Mouse (Mus musculus) ES-Bruce4 (cell line): ENCODE measurements around the gene Slc35g2.

Experiments
- CTCF ChIP-seq: IDR thresholded peaks from one replicate; pipeline ENCODE4 v1.8.1; 2011; ENCODE audit warnings: low read depth, low read length
- POLR2A ChIP-seq: IDR thresholded peaks from one replicate; pipeline ENCODE4 v1.8.1; 2011; ENCODE audit warnings: low read length; ENCODE audit not compliant: insufficient read depth

DNA sequence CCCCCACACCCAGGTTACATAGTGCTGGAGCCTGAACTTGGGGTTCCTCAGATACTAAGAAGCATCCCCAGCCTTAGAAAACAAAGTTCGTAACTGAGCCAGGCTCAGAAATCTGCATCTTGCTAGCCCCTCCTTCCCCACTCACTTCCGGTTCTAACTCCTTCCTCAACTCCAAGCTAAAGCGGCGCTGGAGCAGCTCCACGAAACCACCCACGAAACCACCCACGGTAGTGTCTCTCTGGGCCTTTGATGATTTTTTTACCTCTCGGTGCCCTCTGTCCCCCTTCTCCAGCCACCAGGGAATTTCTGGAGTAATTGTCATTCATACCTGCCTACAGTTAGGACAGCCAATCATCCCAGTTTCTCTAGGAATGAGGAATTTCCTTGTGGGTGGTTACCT, 26.7 kb upstream of the Slc35g2 start, which contains the start of gene Stag1:
- TF ChIP-seq POLR2A (no peak), CTCF (no peak)
